Mouse (Mus musculus) testis, adult 2 months (tissue): Measurements from ENCODE around the gene Tsga10ip.

Experiments used
- CTCF ChIP-seq: fragments of 200-500 bp; IDR thresholded peaks from 2 replicates; pipeline ENCODE4 v1.5.1; 2012; ENCODE audit warnings: low read depth, mild to moderate bottlenecking, inconsistent platforms, low read length, moderate library complexity; ENCODE audit not compliant: control insufficient read depth, insufficient read depth, insufficient replicate concordance
- POLR2A ChIP-seq: fragments of 200-500 bp; IDR thresholded peaks from 2 replicates; pipeline ENCODE4 v1.6.1; 2012; ENCODE audit warnings: low read depth, mild to moderate bottlenecking, inconsistent platforms, low read length, moderate library complexity; ENCODE audit not compliant: control insufficient read depth

GRCm38 (mm10) chr19:5367455-5367854 lies 34.9 kb downstream of the Tsga10ip start:
- TF ChIP-seq CTCF (no peak), POLR2A (no peak)
